Mouse (Mus musculus): ENCODE data around the gene Rhox13.

DNA sequence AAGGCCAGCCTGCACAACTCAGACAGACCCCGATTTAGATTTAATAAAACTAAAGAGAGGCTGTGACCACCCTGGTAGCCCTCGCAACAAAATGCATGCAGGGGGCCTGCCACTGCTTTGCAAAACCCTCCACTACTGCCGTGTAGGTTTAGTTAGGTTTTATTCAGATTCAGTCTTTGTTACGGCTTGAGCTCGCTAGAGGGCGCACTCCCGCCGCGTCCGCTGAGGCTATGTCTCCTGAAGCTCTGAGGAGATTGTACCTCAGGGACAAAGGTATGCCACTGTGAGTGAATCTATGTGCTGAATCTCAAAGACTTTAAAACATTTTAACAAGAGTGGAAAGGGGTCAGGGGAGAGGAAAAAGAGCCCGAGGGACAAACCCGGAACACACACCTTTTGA, 36.8 kb upstream of the Rhox13 start:
- no peak for TF ChIP-seq EP300 (IDR thresholded peaks at IDR 0.05)
- TF ChIP-seq CTCF (IDR thresholded peaks at IDR 0.05): peak; percentile 70
